Mouse (Mus musculus) hematopoietic stem cell, adult 5-6 weeks (primary cell): ENCODE measurements around the gene Ggct. TPM values are rescaled to one million over a fixed set of nuclear protein-coding genes. Genes with fewer than 3 reads are reported as not detected.
A peak's percentile ranks its signal among the peaks of the same experiment; 100 is the strongest.
"Not testable (repeated sequence)": the region's sequence is repeated elsewhere in the genome, so short reads cannot be mapped to it uniquely, and the experiment has no call there.

ENCODE experiments used
- ATAC-seq, 2 experiments: fragments of 125-278 bp in 1 of 2; replicated peaks in 1 of 2; 2 replicates each; pipeline ENCODE4 v1.8.0; 2016 to 2017; ENCODE audit warnings: inconsistent platforms in 2 of 2, mild to moderate bottlenecking in 2 of 2, moderate number of reproducible peaks in 2 of 2, low read depth in 1 of 2, moderate TSS enrichment in 1 of 2; ENCODE audit not compliant: low FRiP score in 2 of 2, poor library complexity in 2 of 2, severe bottlenecking in 2 of 2, insufficient read depth in 1 of 2, low TSS enrichment in 1 of 2
- total RNA-seq: library from RNA; stranded (forward); fragments of 172-1452, 232-1000 nt; gene quantifications from 2 replicates; pipeline ENCODE4 v1.2.3, GENCODE M21; 2017

Gene Ggct
- total RNA-seq, 1 experiment from 2014 or later: 24.8 TPM

DNA sequence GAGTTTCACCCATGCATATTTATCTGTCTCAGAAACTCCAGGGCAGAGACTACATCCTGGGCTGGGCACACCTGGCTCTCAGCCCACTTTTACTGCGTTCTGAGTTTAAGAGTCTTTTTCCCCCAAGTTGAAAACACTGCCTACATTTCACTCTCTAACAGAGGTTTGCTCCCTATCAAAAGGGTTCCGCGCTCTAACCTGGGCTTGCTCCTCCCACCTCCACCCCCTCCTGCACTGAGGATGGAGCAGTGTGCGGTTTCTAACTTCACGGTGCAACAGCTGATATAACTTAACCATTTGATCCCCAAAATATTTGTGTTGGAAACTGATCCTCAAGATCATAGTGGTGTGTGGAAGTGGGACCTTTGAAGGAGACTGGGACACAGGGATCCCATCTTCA, 27.5 kb downstream of the Ggct start:
- ATAC-seq: no peak

DNA sequence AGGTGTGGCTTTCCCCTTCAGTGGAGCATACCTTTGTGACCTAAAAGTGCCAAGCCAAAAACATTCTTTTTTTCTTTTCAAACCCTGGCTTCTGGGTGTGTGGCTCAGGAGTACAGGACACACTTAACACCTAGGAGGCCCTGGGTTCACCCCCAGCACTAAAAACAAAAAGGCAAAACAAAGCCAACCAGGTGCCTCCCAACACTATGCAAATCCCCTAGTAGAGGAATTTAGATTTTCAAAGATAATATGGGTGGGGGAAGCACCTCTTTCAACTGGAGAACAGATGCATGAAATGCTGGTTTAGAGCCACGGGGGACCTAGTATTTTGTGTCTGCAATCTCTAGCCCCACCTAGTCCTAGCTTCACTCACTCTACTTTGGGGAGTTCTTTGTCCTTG, 28.0 kb downstream of the Ggct start:
- ATAC-seq: no peak

- no peak for ATAC-seq
Observed at GRCm38 (mm10) chr6:54963599-54963998, 29.2 kb downstream of the Ggct start.

DNA sequence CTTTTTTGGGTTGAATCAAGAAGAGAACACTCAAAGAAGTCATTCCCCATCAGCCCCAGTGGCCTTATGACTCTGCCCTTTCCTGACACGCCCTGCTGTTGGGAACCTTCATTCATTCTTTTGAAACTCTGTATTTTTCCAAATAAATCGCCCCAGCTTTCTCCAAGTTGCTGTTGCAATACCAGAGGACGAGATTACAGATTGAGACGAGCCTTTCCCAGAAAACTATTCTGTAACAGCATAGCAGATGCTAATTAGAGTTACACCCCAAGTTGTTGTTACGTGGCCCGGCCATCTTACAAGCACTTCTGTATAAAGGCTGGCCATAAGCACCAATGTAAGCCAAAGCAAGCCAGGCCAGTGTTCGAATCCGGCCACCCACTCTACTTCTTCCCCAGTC, 35.1 kb downstream of the Ggct start:
- no peak for ATAC-seq

- peak; percentile 59 to 62; a peak in 3 of 4 replicates for ATAC-seq
Observed at GRCm38 (mm10) chr6:54956425-54956824, 36.3 kb downstream of the Ggct start.

DNA sequence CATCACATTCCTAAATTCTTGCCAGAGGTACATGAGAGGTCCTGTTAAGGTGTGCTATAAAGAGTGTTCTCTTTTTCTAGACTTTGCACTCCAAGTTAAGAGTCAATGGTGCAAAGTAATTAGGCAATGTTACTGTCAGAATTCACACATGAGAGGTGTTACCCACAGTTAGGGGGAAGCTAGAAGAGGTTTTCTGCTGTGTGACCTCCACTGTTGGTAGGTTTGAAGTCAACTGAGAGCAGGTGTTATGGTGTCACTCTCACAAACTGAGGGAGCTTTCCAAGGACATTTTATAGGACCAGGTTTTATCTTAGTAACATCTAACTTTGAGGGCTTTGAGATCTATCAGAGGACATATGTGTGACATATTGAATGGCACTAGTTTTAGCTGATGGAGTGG, 36.8 kb downstream of the Ggct start:
- no peak for ATAC-seq

DNA sequence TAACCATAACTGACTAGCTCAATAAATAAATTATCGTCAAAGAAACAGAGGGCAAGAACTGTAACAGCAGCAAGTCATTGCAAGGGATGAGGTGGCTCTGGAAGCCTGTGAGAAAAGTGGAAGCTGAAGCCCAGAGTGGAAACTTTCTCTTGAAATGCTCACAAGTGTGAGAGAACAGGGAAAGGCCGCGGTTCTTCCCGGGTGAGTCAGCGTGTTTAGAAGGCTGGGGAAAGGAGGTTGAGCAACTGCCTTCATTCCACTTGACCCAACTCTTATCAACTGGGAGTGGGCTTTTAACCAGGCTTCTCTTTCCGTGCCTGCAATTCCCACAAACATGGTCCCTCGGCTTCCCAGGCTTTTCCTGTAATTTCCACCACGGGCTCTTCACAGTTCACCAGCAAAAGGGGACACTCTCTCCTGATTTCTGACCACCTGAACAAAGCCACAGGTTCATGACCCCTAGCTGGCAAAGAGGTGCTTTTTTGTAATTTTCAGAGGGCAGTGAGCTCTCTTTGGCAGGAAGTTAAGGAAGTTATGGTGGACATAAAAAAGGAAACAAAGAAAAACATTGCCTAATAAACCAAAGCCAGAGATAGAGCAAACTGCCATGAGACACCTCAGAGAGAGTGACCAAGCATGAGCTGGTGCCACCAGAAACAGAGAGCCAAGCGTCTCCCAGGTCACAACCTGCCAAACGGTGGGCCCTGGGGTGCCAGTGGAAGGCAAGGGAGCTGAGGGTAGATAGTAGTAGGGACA, 37.9 kb downstream of the Ggct start:
- ATAC-seq: peak; percentile 58 to 80

DNA sequence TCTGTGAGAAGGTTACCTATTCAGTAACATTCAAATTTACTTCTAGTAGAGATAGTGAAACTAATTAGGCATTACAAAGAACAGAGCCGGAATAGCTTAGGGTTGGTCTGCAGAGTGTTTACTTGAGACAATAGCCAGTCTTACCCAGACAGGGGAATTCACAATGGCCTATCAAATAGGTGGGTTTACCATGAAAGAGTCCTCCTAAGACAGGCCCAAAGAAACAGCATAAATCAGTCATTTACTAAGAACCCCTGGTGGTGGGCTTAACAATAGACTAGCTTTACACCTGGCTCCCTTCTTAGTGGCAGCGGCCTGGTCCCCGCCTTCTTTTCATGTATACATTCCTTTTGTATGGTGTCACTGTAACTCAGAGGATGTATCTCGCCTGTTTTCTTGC, 39.4 kb downstream of the Ggct start:
- not testable (repeated sequence) for ATAC-seq

- ATAC-seq: no peak
Observed at GRCm38 (mm10) chr6:54952542-54952941, 40.2 kb downstream of the Ggct start.

GRCm38 (mm10) chr6:54948682-54949081, 44.1 kb downstream of the Ggct start:
- ATAC-seq: peak in 1 of 2 experiments; percentile 55; a peak in 1 of 4 replicates

DNA sequence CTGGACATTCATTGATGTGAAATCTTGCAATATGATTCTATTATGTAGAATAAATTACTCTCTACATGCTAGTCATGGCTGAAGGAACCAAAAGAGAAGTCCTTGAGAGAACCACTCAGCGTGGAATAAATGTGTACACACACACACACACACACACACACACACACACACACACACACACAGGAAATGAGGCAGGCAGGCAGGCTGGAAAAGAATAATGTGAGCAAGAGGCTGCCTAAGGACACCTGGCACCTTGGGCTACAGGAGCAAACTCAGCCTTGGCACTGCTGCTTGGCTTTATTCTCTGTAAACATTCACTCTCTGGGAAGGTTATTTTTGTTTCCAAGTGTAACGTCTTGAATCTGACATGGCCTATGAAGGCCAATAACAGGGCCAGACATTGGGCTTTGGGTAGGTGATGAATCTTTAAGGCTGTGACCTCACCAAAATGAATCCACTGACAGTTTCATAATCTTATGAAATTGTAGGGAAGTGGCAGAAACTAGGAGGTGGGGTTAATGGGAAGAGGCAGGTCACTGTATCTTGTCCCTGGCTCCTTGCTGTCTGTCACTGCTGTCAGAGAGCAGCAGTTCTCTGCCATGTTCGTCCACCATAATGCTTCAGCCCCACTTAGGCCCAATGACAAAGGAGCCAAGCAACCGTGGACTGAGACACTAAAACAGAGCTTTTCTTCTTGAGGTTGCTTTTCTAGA, 46.4 kb downstream of the Ggct start:
- no peak; a peak in 1 of 4 replicates for ATAC-seq

DNA sequence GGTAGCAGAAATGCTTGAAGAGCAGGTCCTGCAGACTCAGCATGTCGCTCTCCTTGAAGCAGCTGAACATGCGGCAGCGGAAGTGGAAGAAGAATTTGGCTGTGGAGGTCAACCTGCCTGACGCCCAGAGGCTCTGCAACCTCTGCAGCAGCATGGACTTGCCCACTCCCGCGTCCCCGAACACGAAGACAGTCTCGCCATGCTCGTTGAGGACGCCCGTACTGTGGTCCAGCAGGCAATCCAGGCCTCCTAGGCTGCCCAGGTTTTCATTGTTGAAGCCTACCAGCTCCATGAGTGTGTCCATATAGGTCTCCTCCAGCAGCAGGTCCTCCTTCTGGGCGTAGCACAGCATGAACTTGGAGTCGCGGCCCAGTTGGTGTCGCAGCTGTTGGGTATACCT, 48.2 kb downstream of the Ggct start:
- no peak for ATAC-seq

GRCm38 (mm10) chr6:54943753-54944152, 49.0 kb downstream of the Ggct start:
- no peak for ATAC-seq

DNA sequence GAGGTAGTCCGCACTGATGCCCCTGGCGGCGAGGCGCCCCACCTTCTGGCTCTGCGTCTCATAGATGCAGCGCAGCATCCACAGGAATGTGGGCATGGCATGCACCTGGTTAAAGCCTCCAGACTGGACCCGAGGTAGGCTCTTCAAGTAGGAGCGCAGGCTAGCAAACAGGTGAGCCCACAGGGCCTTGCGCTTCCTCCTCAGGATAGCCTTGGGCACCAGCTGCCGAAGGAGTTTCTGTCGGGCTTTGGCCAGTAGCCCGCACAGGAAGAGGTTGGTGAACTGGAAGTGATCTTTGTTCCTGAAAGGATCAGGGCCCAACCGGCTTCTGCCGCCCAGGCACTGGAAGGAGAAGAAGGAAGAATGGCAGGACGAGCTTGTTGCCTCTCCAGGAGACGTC, 49.5 kb downstream of the Ggct start:
- ATAC-seq: no peak

DNA sequence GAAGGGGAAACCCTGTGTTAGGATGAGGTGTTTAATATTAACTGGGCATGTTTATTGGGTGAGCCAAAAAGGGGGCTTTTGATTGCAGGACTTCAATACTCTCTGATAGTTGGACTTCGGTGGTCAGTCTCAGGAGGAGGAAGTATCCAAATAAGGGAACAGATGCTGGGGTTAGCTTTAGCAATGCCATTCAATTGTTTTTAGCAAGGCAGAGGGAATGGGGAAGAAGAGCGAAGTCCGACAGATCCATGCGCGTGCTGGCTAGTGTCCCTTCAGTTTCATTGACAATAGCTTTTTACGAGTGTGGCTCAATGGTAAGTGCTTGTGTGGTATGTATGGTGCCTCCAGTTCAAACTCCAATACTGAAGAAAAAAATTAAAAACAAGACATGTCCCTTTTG, 51.6 kb downstream of the Ggct start:
- ATAC-seq: no peak

GRCm38 (mm10) chr6:54940126-54940525, 52.6 kb downstream of the Ggct start:
- 0 out of 4 replicates have a peak, but pooled peaks of 1 of the 2 experiments have one; percentile 5 for ATAC-seq

DNA sequence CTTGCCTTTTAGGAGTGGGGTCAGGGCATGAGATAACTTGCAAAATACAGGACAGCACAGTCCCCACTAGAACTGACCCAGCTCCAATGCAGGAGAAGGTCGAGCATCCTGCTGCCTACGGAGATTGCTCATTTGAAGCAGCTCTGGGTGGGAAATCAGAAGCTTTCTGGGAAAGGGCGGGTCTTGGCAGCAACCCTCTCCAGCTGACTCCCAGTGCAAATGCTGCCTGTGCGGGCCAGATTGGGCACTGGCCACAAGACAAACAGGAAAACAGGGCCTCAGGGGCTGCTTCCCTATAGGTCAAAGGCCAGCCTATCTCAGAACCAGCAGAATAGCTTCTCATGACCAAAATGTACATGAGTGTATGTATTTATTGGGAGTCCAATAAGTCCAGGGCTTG, 53.1 kb downstream of the Ggct start:
- peak in 1 of 2 experiments; percentile 18; a peak in 1 of 4 replicates for ATAC-seq

DNA sequence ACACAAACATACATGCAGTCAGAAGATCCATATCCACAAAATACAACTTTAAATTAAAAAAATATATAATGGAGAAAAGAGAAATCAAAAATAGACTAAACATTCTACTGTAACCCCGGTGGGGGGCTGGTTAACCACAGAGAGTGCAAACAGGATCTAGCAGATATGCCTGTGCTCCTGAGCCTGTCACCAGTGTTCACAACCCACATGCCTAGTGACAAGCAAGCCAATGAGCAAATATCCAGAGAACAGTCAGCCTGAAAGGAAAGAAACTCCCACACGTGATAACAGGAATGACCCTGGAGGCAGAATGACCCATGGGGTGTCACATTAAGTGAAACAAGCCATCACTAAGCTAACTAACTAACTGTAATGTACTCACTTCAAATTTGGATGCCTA, 56.3 kb downstream of the Ggct start:
- ATAC-seq: peak in 1 of 2 experiments; percentile 43; a peak in 1 of 4 replicates

GRCm38 (mm10) chr6:54934930-54935329, 57.8 kb downstream of the Ggct start:
- no peak for ATAC-seq
